Mouse (Mus musculus) lung, adult 2 months (tissue): ENCODE measurements around the gene Wnt9a.

Experiments
- CTCF ChIP-seq: fragments of 200-500 bp; IDR thresholded peaks from 2 replicates; pipeline ENCODE4 v1.5.1; 2011; ENCODE audit warnings: mild to moderate bottlenecking, low read length, control low read depth; ENCODE audit not compliant: insufficient read depth
- POLR2A ChIP-seq: fragments of 200-500 bp; IDR thresholded peaks from 2 replicates; pipeline ENCODE4 v1.6.1; 2011; ENCODE audit warnings: low read depth, mild to moderate bottlenecking, control low read depth, low read length, borderline replicate concordance; ENCODE audit errors: extremely low read depth

- TF ChIP-seq POLR2A (no peak), CTCF (no peak)
Observed at GRCm38 (mm10) chr11:59290702-59291303, 15.9 kb upstream of the Wnt9a start, which contains the start of gene Wnt3a.
